Mouse (Mus musculus): Measurements from ENCODE around the gene Oas2.

Oas2 gene

GRCm38 (mm10) chr5:120729319-120729718 lies 20.3 kb downstream of the Oas2 start:
- DNase-seq: peak; percentile 40

DNA sequence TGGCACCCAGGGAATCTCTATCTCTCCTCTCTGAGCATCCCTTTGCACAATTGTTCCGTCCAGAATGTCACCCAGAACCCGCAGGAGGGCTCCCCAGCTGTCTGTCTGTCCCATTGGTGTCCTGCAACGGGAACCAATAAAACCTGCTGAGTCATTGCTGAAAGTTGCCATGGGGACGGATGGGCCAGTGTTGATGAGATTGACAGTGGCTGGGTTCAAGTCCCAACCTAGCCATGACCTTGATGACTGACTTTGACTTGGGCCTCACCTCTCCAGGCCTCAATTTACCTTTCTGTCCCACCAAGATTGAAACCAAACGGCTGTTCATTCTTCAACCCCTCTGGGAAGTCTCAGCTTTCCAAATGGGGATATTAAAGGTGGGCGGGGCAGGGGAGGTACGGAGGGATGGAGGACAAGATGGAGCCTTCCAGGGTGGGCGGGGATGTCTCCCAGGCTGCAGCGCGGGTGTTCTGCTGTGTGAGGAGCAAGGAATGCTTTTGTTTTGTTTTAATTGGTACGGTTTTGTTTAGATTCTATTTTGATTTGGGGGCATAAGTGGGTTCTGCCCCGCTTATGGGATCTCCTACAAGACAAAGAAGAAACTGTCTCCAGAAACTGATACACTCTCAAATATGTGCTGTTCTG lies 23.7 kb downstream of the Oas2 start:
- DNase-seq: no peak

GRCm38 (mm10) chr5:120721005-120721404 lies 28.6 kb downstream of the Oas2 start:
- no peak for DNase-seq

DNA sequence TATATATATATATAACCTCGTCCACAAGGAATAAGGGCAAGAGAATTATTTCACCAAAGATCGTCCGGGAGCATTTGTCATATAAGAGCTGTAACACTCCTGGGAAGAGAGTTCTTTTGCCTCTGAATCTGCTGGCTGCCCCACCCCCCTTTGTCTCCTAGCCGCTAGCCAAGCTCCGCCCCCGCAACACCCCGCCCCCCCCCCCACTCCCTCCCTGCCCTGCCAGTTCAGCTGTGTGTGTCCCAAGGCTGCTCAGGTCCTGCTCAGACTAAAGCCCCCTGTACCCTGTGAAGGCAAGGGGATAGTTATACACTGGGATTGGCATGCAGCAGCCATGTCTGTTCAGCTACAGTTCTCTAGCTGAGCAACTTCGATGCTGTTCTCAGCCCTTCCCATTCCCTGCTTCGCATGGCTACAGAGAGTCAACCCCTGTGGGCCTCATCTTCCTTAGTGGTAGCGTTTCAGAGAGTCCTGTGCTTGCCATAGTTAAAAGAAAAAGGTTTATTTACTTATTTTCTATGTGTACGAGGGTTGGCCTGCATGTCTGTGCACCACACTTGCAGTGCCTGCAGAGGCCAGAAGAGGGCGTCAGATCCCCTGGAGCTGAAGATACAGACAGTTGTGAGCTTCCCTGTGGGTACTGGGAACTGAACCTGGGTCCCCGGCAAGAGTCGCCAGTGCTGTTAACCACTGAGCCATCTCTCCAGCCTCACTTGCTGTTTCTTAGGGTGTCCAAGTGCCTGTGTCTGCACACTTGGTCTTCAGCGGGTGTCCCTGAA lies 30.9 kb downstream of the Oas2 start:
- DNase-seq: no peak

GRCm38 (mm10) chr5:120717136-120717535 lies 32.5 kb downstream of the Oas2 start:
- DNase-seq: no peak

GRCm38 (mm10) chr5:120714314-120714713 lies 35.3 kb downstream of the Oas2 start:
- DNase-seq: peak; percentile 88

GRCm38 (mm10) chr5:120712721-120713120 lies 36.9 kb downstream of the Oas2 start:
- no peak for DNase-seq

DNA sequence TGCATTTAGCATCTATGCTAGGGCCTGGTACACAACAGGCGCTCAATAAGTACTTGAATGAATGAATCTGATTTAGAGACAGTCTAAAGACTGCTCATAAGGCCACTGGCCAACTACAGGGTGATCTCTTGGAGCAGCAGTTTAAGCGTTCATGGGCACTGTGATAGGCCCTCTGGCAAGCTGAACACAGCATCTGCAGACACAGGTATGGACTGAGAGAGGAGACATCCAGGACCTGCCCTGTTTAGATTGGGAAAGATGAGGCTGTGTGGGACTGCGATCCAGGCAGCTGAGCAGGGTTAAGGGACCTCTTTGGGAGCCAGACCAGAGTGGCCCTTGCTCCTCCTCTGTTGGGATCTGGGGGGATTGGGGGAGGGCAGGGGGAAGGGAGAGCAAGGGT lies 37.8 kb downstream of the Oas2 start, which contains the start of gene Dtx1:
Gene Dtx1, minus strand, starts transcription at position 101 of the 400 bp plus-strand sequence.
- DNase-seq: no peak

DNA sequence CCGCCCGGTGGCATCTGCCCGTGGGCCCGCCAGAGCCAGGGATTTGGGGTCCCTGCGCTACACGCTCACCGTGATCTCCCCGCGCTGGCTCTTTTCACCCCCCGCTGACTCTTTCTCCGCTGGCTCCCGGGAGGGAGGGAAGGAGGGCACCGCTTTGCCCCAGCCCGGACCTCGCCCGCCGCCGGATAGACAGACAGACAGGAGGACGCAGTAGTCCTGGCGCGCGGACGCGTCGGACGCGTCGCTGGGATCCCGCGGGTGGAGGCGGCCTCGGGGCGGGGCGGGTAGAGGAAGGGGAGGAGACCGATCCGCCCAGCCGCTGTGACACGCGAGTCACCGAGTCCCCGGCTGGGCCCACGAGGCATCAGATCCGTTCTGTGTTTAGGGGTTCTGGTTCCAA lies 38.2 kb downstream of the Oas2 start:
- peak; percentile 84 for DNase-seq

DNA sequence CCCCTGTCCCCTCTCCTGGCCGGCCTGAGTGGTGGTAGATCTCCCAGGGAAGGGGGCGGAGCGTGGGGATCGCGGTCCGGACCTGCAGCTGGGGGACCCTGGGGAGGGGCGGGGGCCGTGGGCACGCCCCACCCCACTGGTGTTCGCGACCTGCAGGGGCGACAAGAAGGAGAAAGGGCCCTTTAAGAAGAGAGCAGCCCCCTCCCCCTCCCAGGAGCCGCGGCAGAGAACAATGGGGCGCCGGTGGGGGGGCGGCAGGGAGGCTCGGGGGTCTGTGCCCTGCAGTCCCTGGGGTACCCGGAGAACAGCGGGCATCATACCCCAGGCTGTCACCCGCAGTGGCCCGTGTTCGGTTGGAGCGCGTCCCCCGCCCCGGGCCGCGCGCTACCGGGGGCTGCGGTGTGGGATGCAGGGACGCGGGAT lies 38.8 kb downstream of the Oas2 start:
- peak; percentile 54 for DNase-seq

DNA sequence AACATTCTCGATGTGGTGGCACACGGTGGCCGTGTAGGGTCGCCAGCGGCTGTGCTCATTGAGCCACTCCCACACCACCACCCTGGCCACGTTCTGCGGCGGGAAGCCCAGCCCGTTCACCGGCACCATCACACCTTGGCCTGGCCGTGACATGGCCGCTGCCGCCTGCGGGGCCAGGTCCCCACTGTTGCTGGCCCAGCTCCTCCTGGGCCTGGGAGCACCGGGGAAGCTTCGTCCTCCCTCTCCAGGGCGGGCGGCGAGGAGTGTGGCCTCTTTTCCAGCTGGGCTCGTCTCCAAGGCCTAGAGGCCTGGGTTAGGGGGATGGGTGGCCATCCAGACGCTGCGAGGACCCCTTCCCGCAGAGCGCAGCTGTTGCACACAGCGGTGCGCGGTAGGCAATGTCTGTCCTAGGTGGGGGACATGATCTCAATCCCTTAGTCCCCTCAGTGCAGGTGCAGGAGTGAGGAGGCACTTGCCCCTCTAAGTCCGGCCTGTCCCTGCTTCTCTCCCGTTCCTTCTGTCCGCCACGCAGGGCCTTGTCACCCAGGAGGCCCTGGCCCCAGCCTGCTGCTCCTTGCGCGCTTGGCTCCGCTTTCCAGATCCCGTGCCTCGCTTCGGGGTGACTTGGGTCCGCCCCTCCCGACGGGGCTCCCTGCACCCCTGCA lies 39.4 kb downstream of the Oas2 start:
- DNase-seq: peak; percentile 61

DNA sequence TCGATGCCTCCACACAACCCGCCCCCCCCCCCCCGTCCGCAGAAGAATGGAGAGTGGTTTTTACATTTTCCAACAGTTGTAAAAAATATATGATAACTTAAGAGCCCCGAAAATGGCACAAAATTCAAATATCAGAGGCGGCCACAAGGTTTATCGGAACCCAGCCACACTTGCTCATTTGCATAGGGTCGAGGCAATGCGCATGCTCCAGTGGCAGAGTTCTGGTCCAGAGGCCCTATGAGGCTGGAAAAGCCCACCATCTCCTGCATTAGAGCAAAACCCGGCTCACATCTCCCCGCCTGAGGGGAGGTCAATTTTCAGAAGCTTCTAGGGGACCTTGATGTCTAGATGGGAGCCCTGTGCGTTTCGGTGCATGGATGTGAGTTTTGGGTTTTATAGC lies 42.7 kb downstream of the Oas2 start:
- no peak for DNase-seq

DNA sequence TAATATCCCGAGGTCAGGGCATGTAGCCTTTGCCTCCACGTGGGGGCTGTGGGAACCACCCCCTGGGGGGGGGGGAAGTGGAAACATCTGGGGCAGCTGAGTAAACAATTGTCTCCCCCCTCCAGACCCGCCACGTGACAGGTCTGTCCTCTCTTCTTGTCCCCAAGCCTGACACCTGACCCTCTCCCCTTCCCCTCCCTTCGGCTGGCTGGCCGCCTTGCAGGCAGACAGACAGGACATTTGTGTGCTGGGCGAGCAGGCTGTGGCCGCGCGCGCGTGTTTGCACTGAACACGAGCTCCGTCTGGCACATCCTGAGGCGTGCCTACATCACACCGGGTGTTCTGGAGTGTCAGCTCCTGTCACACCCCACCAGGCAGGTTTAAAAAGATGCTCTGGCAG lies 43.1 kb downstream of the Oas2 start:
- DNase-seq: peak; percentile 45

GRCm38 (mm10) chr5:120704421-120704820 lies 45.2 kb downstream of the Oas2 start:
- DNase-seq: no peak

- DNase-seq: no peak
Measured at GRCm38 (mm10) chr5:120703660-120704059, 46.0 kb downstream of the Oas2 start.

- DNase-seq: no peak
Measured at GRCm38 (mm10) chr5:120702969-120703368, 46.7 kb downstream of the Oas2 start.

DNA sequence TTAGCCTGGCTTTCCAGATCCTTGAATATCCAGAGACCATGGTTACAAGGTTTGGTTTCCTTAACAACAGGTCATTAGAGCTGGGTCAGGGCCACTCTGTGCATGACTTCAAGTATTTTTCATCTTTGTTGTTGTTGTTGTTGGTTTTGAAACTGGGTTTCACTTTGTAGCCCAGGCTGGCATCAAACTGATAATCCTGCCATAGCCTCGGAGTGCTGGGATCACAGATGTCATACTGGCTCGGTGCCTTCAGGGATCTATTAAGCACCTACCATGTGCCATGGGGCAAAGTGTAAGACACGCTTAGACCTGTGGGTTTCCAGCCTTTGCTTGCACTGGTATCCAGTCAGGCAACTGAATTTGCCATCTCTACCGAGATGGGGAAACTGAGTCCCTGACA lies 47.2 kb downstream of the Oas2 start:
- no peak for DNase-seq

- no peak for DNase-seq
Measured at GRCm38 (mm10) chr5:120700996-120701790, 48.5 kb downstream of the Oas2 start.

GRCm38 (mm10) chr5:120698801-120699391 lies 50.8 kb downstream of the Oas2 start:
- no peak for DNase-seq

DNA sequence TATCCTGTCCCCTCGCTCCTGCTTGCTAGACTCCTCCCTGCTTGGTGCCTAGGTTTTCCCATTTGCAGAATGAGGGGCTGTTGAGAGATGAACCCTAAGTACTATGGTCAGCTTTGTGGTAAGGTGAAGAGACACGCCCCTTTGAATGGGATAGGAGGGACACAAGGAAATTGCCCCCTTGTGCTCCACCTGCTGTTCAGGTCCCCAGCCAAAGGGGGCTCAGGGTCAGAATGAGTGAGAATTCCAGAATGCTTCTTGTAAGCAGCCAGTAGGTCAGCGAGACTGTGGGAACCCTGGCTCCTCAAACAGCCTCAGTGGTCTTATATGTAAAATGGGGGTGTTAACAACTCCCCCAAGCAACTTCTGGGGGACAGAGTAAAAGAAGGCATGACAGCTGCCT lies 51.5 kb downstream of the Oas2 start:
- DNase-seq: no peak

DNA sequence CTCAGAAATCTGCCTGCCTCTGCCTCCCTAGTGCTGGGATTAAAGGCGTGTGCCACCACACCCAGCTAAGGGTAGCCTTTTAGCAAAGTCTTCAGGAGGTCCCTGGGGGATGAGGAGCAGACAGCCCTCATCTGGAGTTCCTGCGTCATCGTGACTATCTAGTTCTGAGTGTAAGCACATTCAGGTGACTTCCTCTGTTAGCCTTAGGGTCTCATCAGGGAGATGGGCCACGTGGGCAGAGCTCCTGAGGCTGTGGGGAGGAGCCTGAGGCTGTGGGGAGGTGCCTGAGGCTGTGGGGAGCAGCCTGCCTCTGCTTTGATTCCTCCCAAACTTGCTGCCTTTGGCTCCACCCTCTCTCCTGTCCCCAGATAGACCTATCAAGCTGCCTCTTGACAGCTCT lies 52.8 kb downstream of the Oas2 start:
- no peak for DNase-seq

DNA sequence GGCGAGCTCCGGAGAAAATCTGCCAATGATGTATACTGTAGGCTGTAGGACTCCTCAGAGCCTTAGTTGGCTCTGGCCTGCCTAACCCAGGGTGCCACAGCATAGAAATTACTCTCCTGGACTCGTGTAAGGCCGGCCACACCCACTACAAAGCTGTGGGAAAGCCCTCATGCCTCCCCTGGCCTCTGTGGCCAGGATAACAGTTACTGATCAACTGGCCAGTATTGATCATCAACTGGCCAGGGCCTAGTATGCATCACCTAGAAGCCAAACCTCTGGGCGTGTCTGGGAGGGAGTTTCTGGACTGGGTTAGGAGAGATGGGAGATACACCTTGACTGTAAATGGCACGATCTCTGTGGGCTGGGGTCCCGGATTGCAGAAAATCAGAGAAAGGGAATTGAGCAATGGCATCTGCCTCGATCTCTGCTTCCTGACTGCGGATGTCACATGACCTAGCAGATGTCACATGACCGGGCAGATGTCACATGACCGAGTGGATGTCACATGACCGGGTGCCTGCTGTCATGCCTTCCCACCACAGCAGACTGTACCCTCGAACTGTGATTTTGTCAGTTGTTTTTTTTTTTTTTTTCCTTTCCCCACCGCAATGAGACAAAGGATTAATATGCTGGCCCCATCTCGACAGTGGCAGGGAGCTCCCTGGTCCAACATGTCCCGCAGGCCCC lies 53.5 kb downstream of the Oas2 start:
- DNase-seq: no peak
